Mouse (Mus musculus) MEL (cell line): Measurements from ENCODE around the gene Angptl6. TPM values are rescaled to one million over a fixed set of nuclear protein-coding genes. Genes with fewer than 3 reads are reported as not detected.

Source experiments
- DNase-seq: peaks from one replicate; pipeline ENCODE4 v3.0.0; 2011; ENCODE audit warnings: low read depth, low spot score
- H3K27ac ChIP-seq: 2 replicates; pipeline ENCODE4 v1.5.1; 2012; ENCODE audit warnings: low read depth, mild to moderate bottlenecking, control low read depth, low read length, moderate library complexity; ENCODE audit not compliant: control insufficient read depth
- H3K27me3 ChIP-seq, 2 experiments: fragments of 150-350 bp in 1 of 2; sonication (generic) in 1 of 2; 2 replicates each; pipeline ENCODE4 v1.6.1; 2012; ENCODE audit warnings: low read length in 2 of 2, mild to moderate bottlenecking in 2 of 2, improper control_type of control experiment in 1 of 2, moderate library complexity in 1 of 2; ENCODE audit not compliant: insufficient read depth in 2 of 2, control insufficient read depth in 1 of 2
- H3K36me3 ChIP-seq, 2 experiments: 2 replicates each; pipeline ENCODE4 v1.6.1; 2012 to 2014; ENCODE audit warnings: low read length in 2 of 2, improper control_type of control experiment in 1 of 2, inconsistent platforms in 1 of 2, mild to moderate bottlenecking in 1 of 2; ENCODE audit not compliant: insufficient read depth in 2 of 2, control insufficient read depth in 1 of 2
- H3K4me1 ChIP-seq, 2 experiments: fragments of 150-350 bp in 1 of 2; sonication (generic) in 1 of 2; 2 replicates each; pipeline ENCODE4 v1.6.1; 2012; ENCODE audit warnings: low read length in 2 of 2, improper control_type of control experiment in 1 of 2, mild to moderate bottlenecking in 1 of 2; ENCODE audit not compliant: insufficient read depth in 2 of 2, control insufficient read depth in 1 of 2
- H3K4me3 ChIP-seq, 2 experiments: fragments of 150-350 bp in 1 of 2; sonication (generic) in 1 of 2; 2 replicates each; pipeline ENCODE4 v1.5.1; 2012; ENCODE audit warnings: low read depth in 2 of 2, low read length in 2 of 2, mild to moderate bottlenecking in 2 of 2, moderate library complexity in 2 of 2, control low read depth in 1 of 2, improper control_type of control experiment in 1 of 2; ENCODE audit not compliant: control insufficient read depth in 1 of 2, insufficient read depth in 1 of 2
- H3K79me2 ChIP-seq: 2 replicates; pipeline ENCODE4 v1.6.1; 2012; ENCODE audit warnings: mild to moderate bottlenecking, low read length, moderate library complexity; ENCODE audit not compliant: control insufficient read depth, poor library complexity, insufficient read depth
- H3K9ac ChIP-seq: 2 replicates; pipeline ENCODE4 v1.6.1; 2012; ENCODE audit warnings: low read depth, mild to moderate bottlenecking, control low read depth, low read length, moderate library complexity; ENCODE audit not compliant: control insufficient read depth, poor library complexity, severe bottlenecking
- H3K9me3 ChIP-seq: fragments of 150-350 bp; sonication (generic); replicated peaks from 2 replicates; pipeline ENCODE4 v1.6.1; 2012; ENCODE audit warnings: mild to moderate bottlenecking, low read length, improper control_type of control experiment, moderate library complexity; ENCODE audit not compliant: insufficient read depth
- E2F4 ChIP-seq: IDR thresholded peaks from 2 replicates; pipeline ENCODE4 v1.6.1; 2011; ENCODE audit warnings: low read depth, low read length, improper control_type of control experiment, borderline replicate concordance
- JUND ChIP-seq: IDR thresholded peaks from 2 replicates; pipeline ENCODE4 v1.6.1; 2011; ENCODE audit warnings: low read depth, mild to moderate bottlenecking, improper control_type of control experiment, low read length
- MAFK ChIP-seq: IDR thresholded peaks from 2 replicates; pipeline ENCODE4 v1.6.1; 2011; ENCODE audit warnings: low read depth, mild to moderate bottlenecking, low read length, improper control_type of control experiment, borderline replicate concordance
- MAX ChIP-seq: IDR thresholded peaks from 2 replicates; pipeline ENCODE4 v1.6.1; 2011; ENCODE audit warnings: low read length, improper control_type of control experiment
- MAZ ChIP-seq: IDR thresholded peaks from 2 replicates; pipeline ENCODE4 v1.6.1; 2012; ENCODE audit warnings: low read depth, mild to moderate bottlenecking, inconsistent platforms, low read length, improper control_type of control experiment
- MEF2A ChIP-seq: IDR thresholded peaks from 2 replicates; pipeline ENCODE4 v1.6.1; 2014; ENCODE audit warnings: low read depth, mild to moderate bottlenecking, inconsistent platforms, low read length, improper control_type of control experiment; ENCODE audit not compliant: poor library complexity, insufficient replicate concordance, severe bottlenecking; ENCODE audit errors: extremely low read depth
- MXI1 ChIP-seq: IDR thresholded peaks from 2 replicates; pipeline ENCODE4 v1.6.1; 2011; ENCODE audit warnings: mild to moderate bottlenecking, low read depth, low read length, improper control_type of control experiment
- MYB ChIP-seq: IDR thresholded peaks from 2 replicates; pipeline ENCODE4 v1.6.1; 2011; ENCODE audit warnings: mild to moderate bottlenecking, low read depth, low read length, improper control_type of control experiment
- NRF1 ChIP-seq: IDR thresholded peaks from 2 replicates; pipeline ENCODE4 v1.6.1; 2014; ENCODE audit warnings: low read depth, mild to moderate bottlenecking, inconsistent platforms, low read length, improper control_type of control experiment, moderate library complexity; ENCODE audit not compliant: poor library complexity, insufficient read depth, severe bottlenecking
- RAD21 ChIP-seq: IDR thresholded peaks from 2 replicates; pipeline ENCODE4 v1.6.1; 2011; ENCODE audit warnings: mild to moderate bottlenecking, low read depth, low read length, improper control_type of control experiment
- UBTF ChIP-seq: IDR thresholded peaks from 2 replicates; pipeline ENCODE4 v1.6.1; 2012; ENCODE audit warnings: low read depth, mild to moderate bottlenecking, inconsistent platforms, low read length, improper control_type of control experiment, moderate library complexity, borderline replicate concordance; ENCODE audit not compliant: insufficient read depth
- ZC3H11A ChIP-seq: IDR thresholded peaks from 2 replicates; pipeline ENCODE4 v1.6.1; 2012; ENCODE audit warnings: low read depth, mild to moderate bottlenecking, inconsistent platforms, low read length, improper control_type of control experiment
- ZMIZ1 ChIP-seq: IDR thresholded peaks from 2 replicates; pipeline ENCODE4 v1.6.1; 2012; ENCODE audit warnings: low read depth, mild to moderate bottlenecking, inconsistent platforms, low read length, improper control_type of control experiment, moderate library complexity
- ZNF384 ChIP-seq: IDR thresholded peaks from 2 replicates; pipeline ENCODE4 v1.6.1; 2012; ENCODE audit warnings: low read depth, mild to moderate bottlenecking, inconsistent platforms, low read length, improper control_type of control experiment
- polyA plus RNA-seq, 2 experiments: library from polyadenylated mRNA; stranded (reverse) in 1 of 2; unstranded in 1 of 2; fragments of >175 nt in 1 of 2; fragments of >200 nt in 1 of 2; gene quantifications; 2 replicates each; pipeline versions ENCODE4 v1.2.1 to v1.2.4; 2012; ENCODE audit warnings: low replicate concordance in 2 of 2, low read depth in 1 of 2; ENCODE audit not compliant: insufficient read length in 2 of 2, insufficient read depth in 1 of 2, missing spikeins in 1 of 2
- total RNA-seq: library from RNA; depleted of rRNA; stranded (reverse); fragments of 300-350 nt; gene quantifications from 2 replicates; pipeline ENCODE4 v1.2.3, GENCODE M21; 2012

Gene Angptl6
- total and polyA plus RNA-seq, 3 experiments, result 10.9 to 22.6 TPM; not detected in 1

GRCm38 (mm10) chr9:20886563-20886962 is 7.0 kb upstream of the Angptl6 start:
- H3K9ac ChIP-seq, result no peak overlapping the region
- peaks cover 35% of the 10 kb centered on the region for H3K79me2 ChIP-seq
- H3K27ac ChIP-seq, result no peak overlapping the region
- no peak overlapping the region for H3K4me3 ChIP-seq
- H3K4me1 ChIP-seq, result peaks cover 2 to 29% of the 10 kb centered on the region in 2 experiments
- H3K9me3 ChIP-seq, result no peaks in the 10 kb centered on the region
- DNase-seq, result no peak
- TF ChIP-seq NRF1 (no peak), MAX (no peak), MAZ (no peak), MAFK (no peak), UBTF (no peak), ZNF384 (no peak), MXI1 (no peak), MYB (no peak), E2F4 (no peak), RAD21 (no peak), ZMIZ1 (no peak), MEF2A (no peak), ZC3H11A (no peak)
- H3K36me3 ChIP-seq, result peaks cover 15 to 28% of the 10 kb centered on the region in 2 experiments
- no peaks in the 10 kb centered on the region for H3K27me3 ChIP-seq

- no peak for DNase-seq
Observed at GRCm38 (mm10) chr9:20878710-20879065, 839 bp downstream of the Angptl6 start.

More at GRCm38 (mm10) chr9:20878710-20879065, 839 bp downstream of the Angptl6 start:
- TF ChIP-seq JUND, result no peak
- TF ChIP-seq UBTF, result 0 out of 2 replicates have a peak, but pooled peaks have one; percentile 8
- peaks cover 6 to 17% of the 10 kb centered on the region in 2 experiments for H3K36me3 ChIP-seq
- H3K9me3 ChIP-seq, result no peaks in the 10 kb centered on the region
- H3K4me1 ChIP-seq, result peaks cover 8 to 27% of the 10 kb centered on the region in 2 experiments; a peak in 3 of 4 replicates
- peak overlapping the region; percentile 84 for H3K27ac ChIP-seq
- H3K9ac ChIP-seq, result peak overlapping the region; percentile 72
- H3K4me3 ChIP-seq, result peak overlapping the region; percentile 49 to 55
- H3K27me3 ChIP-seq, result no peaks in the 10 kb centered on the region
- H3K79me2 ChIP-seq, result peaks cover 8% of the 10 kb centered on the region
